ENCODE assay signal across 8 mouse cellular contexts in genomic region chr15:80706596-80706995, GRCm38 (mm10). TPM values are rescaled to one million over a fixed set of nuclear protein-coding genes. Genes with fewer than 3 reads are reported as not detected.
DNase-seq lines count a peak whose midpoint lies in the region; ATAC-seq and TF ChIP-seq lines count a peak whose summit lies in the region.

No protein-coding gene starts in this region.

- intact Hi-C loops in heart, postnatal 25 days (cut with DNase I): loop anchor here (2.0 to 10.0 kb wide), 4 partner anchors 91 to 619 kb away; partner anchors contain the start of genes Adsl and Mrtfa

- no peak for TF ChIP-seq POLR2A in MEL (IDR thresholded peaks at IDR 0.05; ENCODE audit: control insufficient read depth in 1 of 2, insufficient read depth in 1 of 2, low read depth in 1 of 2, low read length in 2 of 2, poor library complexity in 1 of 2)

- H3K9me3 ChIP-seq in heart, embryonic 13.5 days: no peaks in the 10 kb centered on the region
- no peaks in the 10 kb centered on the region for H3K9me3 ChIP-seq in MEL (replicated peaks; ENCODE audit: insufficient read depth, low read length)
- H3K9me3 ChIP-seq in hindbrain, embryonic 11.5 days (ENCODE audit: control insufficient read depth, low read length): no peaks in the 10 kb centered on the region

- H3K27me3 ChIP-seq in heart, embryonic 13.5 days (replicated peaks): no peaks in the 10 kb centered on the region; the same call in 1 of the 2 replicates
- no peaks in the 10 kb centered on the region for H3K27me3 ChIP-seq in MEL (ENCODE audit: control insufficient read depth in 1 of 2, insufficient read depth in 2 of 2, low read length in 2 of 2)
- no peaks in the 10 kb centered on the region for H3K27me3 ChIP-seq in hindbrain, embryonic 11.5 days (ENCODE audit: control insufficient read depth, insufficient read depth, low read length)

- H3K4me3 ChIP-seq in heart, embryonic 13.5 days: peak overlapping the region; percentile 37
- H3K4me3 ChIP-seq in MEL (ENCODE audit: control insufficient read depth in 1 of 2, insufficient read depth in 1 of 2, low read depth in 2 of 2, low read length in 2 of 2): peak overlapping the region; percentile 54 to 68
- H3K4me3 ChIP-seq in hindbrain, embryonic 11.5 days (ENCODE audit: low read depth, low read length): peak overlapping the region; percentile 2; the same call in 1 of the 2 replicates

- no peak for TF ChIP-seq CTCF in MEL (IDR thresholded peaks at IDR 0.05 in 2 of 3, conservative IDR thresholded peaks at IDR 0.05 in 1 of 3; ENCODE audit: control insufficient read depth in 1 of 3, insufficient read depth in 1 of 3, low read depth in 2 of 3, low read length in 3 of 3, poor library complexity in 1 of 3, severe bottlenecking in 1 of 3)

- H3K36me3 ChIP-seq in heart, embryonic 13.5 days: no peaks in the 10 kb centered on the region
- H3K36me3 ChIP-seq in MEL (ENCODE audit: control insufficient read depth in 1 of 2, insufficient read depth in 2 of 2, low read length in 2 of 2): peaks cover 0 to 8% of the 10 kb centered on the region in 2 experiments; a peak in 2 of 4 replicates
- no peaks in the 10 kb centered on the region for H3K36me3 ChIP-seq in hindbrain, embryonic 11.5 days (ENCODE audit: control insufficient read depth, insufficient read depth, low read length)

- H3K4me2 ChIP-seq in heart, embryonic 13.5 days: peak overlapping the region; percentile 71
- H3K4me2 ChIP-seq in hindbrain, embryonic 11.5 days (replicated peaks; ENCODE audit: low read depth, low read length): peak overlapping the region; percentile 46

- WGBS in heart, embryonic 13.5 days: 28% methylated on average over 11 of the region's 11 CpGs
- WGBS in hindbrain, embryonic 11.5 days: 32% methylated on average over 11 of the region's 11 CpGs

- peak overlapping the region; percentile 57 for H3K9ac ChIP-seq in heart, embryonic 13.5 days
- peak overlapping the region; percentile 53 for H3K9ac ChIP-seq in MEL (ENCODE audit: control insufficient read depth, low read depth, low read length, poor library complexity, severe bottlenecking)
- peak overlapping the region; percentile 42; the same call in 1 of the 2 replicates for H3K9ac ChIP-seq in hindbrain, embryonic 11.5 days (ENCODE audit: low read depth, low read length)

- no peak for TF ChIP-seq RAD21 in MEL (IDR thresholded peaks at IDR 0.05; ENCODE audit: low read depth, low read length)

- H3K79me2 ChIP-seq in MEL (ENCODE audit: control insufficient read depth, insufficient read depth, low read length, poor library complexity): peaks cover 2% of the 10 kb centered on the region; the same call in 1 of the 2 replicates

- H3K27ac ChIP-seq in heart, embryonic 13.5 days (replicated peaks): peak overlapping the region; percentile 86
- peak overlapping the region; percentile 52 for H3K27ac ChIP-seq in MEL (ENCODE audit: control insufficient read depth, low read depth, low read length)
- no peak overlapping the region for H3K27ac ChIP-seq in hindbrain, embryonic 11.5 days (ENCODE audit: low read depth, low read length)

- ATAC-seq in heart, embryonic 13.5 days (ENCODE audit: extremely low read depth, insufficient number of reproducible peaks, low FRiP score, low TSS enrichment): no peak
- no peak for ATAC-seq in hindbrain, embryonic 11.5 days (ENCODE audit: low FRiP score)

- peaks cover 36% of the 10 kb centered on the region for H3K4me1 ChIP-seq in heart, embryonic 13.5 days
- H3K4me1 ChIP-seq in MEL (ENCODE audit: control insufficient read depth in 1 of 2, insufficient read depth in 2 of 2, low read length in 2 of 2): peaks cover 0 to 7% of the 10 kb centered on the region in 2 experiments; a peak in 2 of 4 replicates
- H3K4me1 ChIP-seq in hindbrain, embryonic 11.5 days (replicated peaks; ENCODE audit: control insufficient read depth, insufficient read depth, low read length): peaks cover 3% of the 10 kb centered on the region; the same call in 1 of the 2 replicates

- no peak for DNase-seq in heart, postnatal 25 days (ENCODE audit: low spot score)
- DNase-seq in MEL (ENCODE audit: low read depth, low spot score): no peak
- DNase-seq in hindbrain, embryonic 11.5 days (ENCODE audit: low spot score): no peak
- peak; percentile 25 for DNase-seq in lung, postnatal 36 days
- DNase-seq in urinary bladder, postnatal 10 days (ENCODE audit: low spot score): no peak
- DNase-seq in thymus, postnatal 25 days: no peak
- no peak for DNase-seq in natural killer cell, adult 2 months (ENCODE audit: low spot score in 2 of 2)

- no peak for TF ChIP-seq EP300 in MEL (IDR thresholded peaks at IDR 0.05; ENCODE audit: low read depth in 1 of 2, low read length in 2 of 2)

TF ChIP-seq in MEL, 35 proteins besides CTCF, POLR2A, EP300 and RAD21:
- TF ChIP-seq CHD1 (IDR thresholded peaks at IDR 0.05; ENCODE audit: low read depth, low read length) (no peak; the same call in 1 of the 2 replicates), MAX (IDR thresholded peaks at IDR 0.05; ENCODE audit: low read length) (no peak), BHLHE40 (IDR thresholded peaks at IDR 0.05; ENCODE audit: borderline replicate concordance, low read depth, low read length) (no peak), GABPA (IDR thresholded peaks at IDR 0.05; ENCODE audit: low read depth, low read length) (no peak), ZNF384 (IDR thresholded peaks at IDR 0.05; ENCODE audit: low read depth, low read length) (no peak), E2F4 (IDR thresholded peaks at IDR 0.05; ENCODE audit: borderline replicate concordance, low read depth, low read length) (no peak), ZKSCAN1 (IDR thresholded peaks at IDR 0.05; ENCODE audit: low read depth, low read length) (no peak), MAFK (IDR thresholded peaks at IDR 0.05; ENCODE audit: borderline replicate concordance, low read depth, low read length) (no peak), HCFC1 (IDR thresholded peaks at IDR 0.05; ENCODE audit: low read depth, low read length) (no peak), UBTF (IDR thresholded peaks at IDR 0.05; ENCODE audit: borderline replicate concordance, insufficient read depth, low read depth, low read length) (no peak), NELFE (IDR thresholded peaks at IDR 0.05; ENCODE audit: low read depth, low read length) (no peak), MYC (IDR thresholded peaks at IDR 0.05; ENCODE audit: low read depth, low read length) (no peak), JUND (IDR thresholded peaks at IDR 0.05; ENCODE audit: low read depth, low read length) (no peak), SIN3A (IDR thresholded peaks at IDR 0.05; ENCODE audit: low read length) (no peak), POLR2AphosphoS2 (IDR thresholded peaks at IDR 0.05; ENCODE audit: low read length) (no peak), TBP (IDR thresholded peaks at IDR 0.05; ENCODE audit: low read depth, low read length) (no peak), MXI1 (IDR thresholded peaks at IDR 0.05; ENCODE audit: low read depth, low read length) (no peak; the same call in 1 of the 2 replicates)

RNA-seq across cellular contexts. Expression of gene Tnrc6b, which starts 4.5 kb away (rescaled TPM):
- polyA plus RNA-seq in heart, embryonic 13.5 days (2015; fragmentation: Nextera tagmentation; extraction: Ambion mirVana): 23.8 and 24.2 TPM in 2 replicates
- 10 to 100 TPM; 48.4 to 53.0 TPM for total RNA-seq in heart, postnatal 25 days (2021)
- total RNA-seq in MEL (2012; rRNA removed): 8.0 and 8.2 TPM in 2 replicates
- polyA plus RNA-seq in MEL (2012; ENCODE audit: insufficient read depth in 1 of 2, insufficient read length in 2 of 2, low read depth in 1 of 2, low replicate concordance in 2 of 2, missing spikeins in 1 of 2): 10 to 100 TPM in 1 of 2 experiments, 1 to 10 TPM in 1; 7.8 to 13.9 TPM
- polyA plus RNA-seq in hindbrain, embryonic 11.5 days (2014; fragmentation: Nextera tagmentation; extraction: Ambion mirVana): 20.1 and 24.9 TPM in 2 replicates

RNA-seq across cellular contexts. Expression of gene Fam83f, which starts 34.9 kb away (rescaled TPM):
- polyA plus RNA-seq in heart, embryonic 13.5 days (2015; fragmentation: Nextera tagmentation; extraction: Ambion mirVana): 0.13 and 0.14 TPM in 2 replicates
- under 1 TPM in 1 of 2 experiments, not detected in 1; 0.08 TPM for total RNA-seq in heart, postnatal 25 days (2021)
- total RNA-seq in MEL (2012; rRNA removed): not detected in 2 replicates
- not detected for polyA plus RNA-seq in MEL (2012; ENCODE audit: insufficient read depth in 1 of 2, insufficient read length in 2 of 2, low read depth in 1 of 2, low replicate concordance in 2 of 2, missing spikeins in 1 of 2)
- polyA plus RNA-seq in hindbrain, embryonic 11.5 days (2014; fragmentation: Nextera tagmentation; extraction: Ambion mirVana): 0.11 TPM in 2 replicates

Comparison
In these comparisons a context has a peak if more than half of its experiments do, and no peak if none do; other contexts are left out.
1. H3K4me3 ChIP-seq: peak in every context shown above with its lines; median percentile 61 in MEL; 37 in heart, embryonic 13.5 days; 2 in hindbrain, embryonic 11.5 days.